Mouse (Mus musculus): Measurements from ENCODE around the gene Sult3a1.
"Not testable (repeated sequence)": the region's sequence is repeated elsewhere in the genome, so short reads cannot be mapped to it uniquely, and the experiment has no call there.

Sult3a1 gene

GRCm38 (mm10) chr10:33857421-33857820 is at the start of gene Sult3a1:
TSS of gene Sult3a1 (plus strand) at chr10:33857721.
- no peak for DNase-seq (ENCODE audit: low spot score)

GRCm38 (mm10) chr10:33811807-33812206 is 45.7 kb upstream of the Sult3a1 start:
- DNase-seq (ENCODE audit: low spot score): no peak

GRCm38 (mm10) chr10:33814266-33814665 is 43.3 kb upstream of the Sult3a1 start:
- no peak for DNase-seq (ENCODE audit: low spot score)

DNA sequence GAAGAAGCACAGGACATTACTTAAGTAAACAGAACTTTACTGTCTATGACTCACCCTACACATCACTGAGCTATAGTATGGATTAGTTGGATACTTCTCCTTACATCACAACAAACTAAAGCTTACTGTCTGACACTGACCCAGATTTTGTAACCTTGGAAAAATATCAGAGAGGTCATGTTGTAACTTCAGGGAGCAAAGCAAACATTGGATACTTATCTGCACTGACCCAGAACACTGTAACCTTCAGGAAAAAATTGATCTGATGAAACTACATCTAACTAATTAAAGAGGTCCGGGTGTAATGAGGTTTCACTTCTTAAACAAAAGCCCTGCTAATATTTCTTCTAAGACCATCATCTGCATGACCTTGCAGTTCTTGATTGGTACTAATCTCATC is 40.6 kb upstream of the Sult3a1 start:
- DNase-seq (ENCODE audit: low spot score): no peak

DNA sequence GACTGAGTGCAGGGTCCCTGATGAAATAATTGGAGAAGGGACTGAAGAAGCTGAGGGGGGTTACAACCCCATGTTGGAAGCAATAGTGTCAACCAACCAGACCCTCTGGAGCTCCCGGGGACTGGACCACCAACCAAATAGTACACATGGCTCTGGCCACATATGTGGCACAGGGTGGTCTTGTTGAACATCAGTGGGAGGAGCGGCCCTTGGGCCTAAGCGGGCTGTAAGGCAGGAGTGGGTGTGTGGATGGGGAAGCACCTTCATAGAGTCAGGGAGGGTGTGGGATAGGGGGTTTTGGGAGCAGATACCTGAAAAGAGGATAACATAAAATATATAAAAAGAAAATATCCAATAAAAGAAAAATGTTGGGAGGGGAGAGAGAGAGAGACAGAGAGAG is 36.6 kb upstream of the Sult3a1 start:
- DNase-seq (ENCODE audit: low spot score): no peak

GRCm38 (mm10) chr10:33865994-33866393 is 8.5 kb downstream of the Sult3a1 start:
- no peak for DNase-seq (ENCODE audit: low spot score)

GRCm38 (mm10) chr10:33870441-33870840 is 12.9 kb downstream of the Sult3a1 start:
- DNase-seq (ENCODE audit: low spot score): no peak

DNA sequence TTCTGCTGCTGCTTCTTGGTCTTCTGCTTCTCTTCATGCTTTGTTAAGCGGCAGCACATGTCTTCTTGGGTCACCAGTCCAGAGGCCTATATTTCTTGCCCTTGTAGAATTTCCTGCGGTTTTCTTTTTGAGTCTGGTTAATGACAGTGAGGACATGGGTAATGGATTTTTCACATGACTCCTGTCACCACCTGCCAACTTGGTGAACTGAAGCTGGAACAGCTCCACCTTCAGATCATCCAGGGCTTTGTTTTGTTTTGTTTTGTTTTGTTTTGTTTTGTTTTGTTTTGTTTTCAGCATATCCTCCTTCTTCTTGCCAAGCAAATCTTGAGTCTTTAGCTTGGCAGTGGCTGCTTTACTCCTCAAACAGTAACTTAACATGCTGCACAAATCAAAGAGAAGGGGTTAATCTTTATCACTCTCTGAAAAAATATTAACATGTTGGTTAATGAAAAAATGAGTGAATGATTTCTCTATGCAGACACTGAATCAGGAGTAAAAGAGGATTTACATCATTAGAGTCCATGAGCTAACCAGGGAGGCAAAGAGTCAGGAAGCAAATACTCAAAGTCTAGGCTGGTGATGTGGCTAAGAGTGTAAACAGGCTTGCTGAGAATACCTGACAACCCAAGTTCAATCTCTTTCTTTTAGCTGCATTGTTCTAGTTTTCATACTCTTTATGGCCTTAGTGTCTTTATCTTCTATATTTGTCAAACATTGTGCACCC is 15.3 kb downstream of the Sult3a1 start:
- no peak for DNase-seq (ENCODE audit: low spot score)

DNA sequence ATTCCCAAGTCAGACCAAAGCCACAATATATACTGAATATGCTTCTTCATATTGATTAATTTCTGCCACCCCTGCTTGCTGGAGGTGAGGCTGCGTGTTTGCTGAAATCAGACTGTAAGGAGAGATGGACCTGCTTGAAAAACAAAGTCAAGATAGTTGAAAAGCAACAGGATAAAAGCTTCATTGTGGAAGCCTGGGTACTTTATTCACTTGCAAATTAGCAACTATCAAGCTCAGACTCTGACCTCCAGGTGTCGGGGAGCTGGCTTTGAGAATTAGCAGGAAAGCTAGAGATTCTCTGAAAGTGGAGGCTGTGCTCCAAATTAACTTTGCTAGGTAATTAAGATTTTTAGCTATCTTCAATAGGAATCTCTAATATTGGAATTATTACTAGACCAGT is 24.9 kb downstream of the Sult3a1 start:
- DNase-seq (ENCODE audit: low spot score): not testable (repeated sequence)

GRCm38 (mm10) chr10:33901520-33901919 is 44.0 kb downstream of the Sult3a1 start:
- not testable (repeated sequence) for DNase-seq (ENCODE audit: low spot score)

- DNase-seq (ENCODE audit: low spot score): peak; percentile 60
These were observed 47.3 kb downstream of the Sult3a1 start, which contains the start of gene Rsph4a for GRCm38 (mm10) chr10:33904530-33905481. TSS of gene Rsph4a (plus strand) at chr10:33905111.

DNA sequence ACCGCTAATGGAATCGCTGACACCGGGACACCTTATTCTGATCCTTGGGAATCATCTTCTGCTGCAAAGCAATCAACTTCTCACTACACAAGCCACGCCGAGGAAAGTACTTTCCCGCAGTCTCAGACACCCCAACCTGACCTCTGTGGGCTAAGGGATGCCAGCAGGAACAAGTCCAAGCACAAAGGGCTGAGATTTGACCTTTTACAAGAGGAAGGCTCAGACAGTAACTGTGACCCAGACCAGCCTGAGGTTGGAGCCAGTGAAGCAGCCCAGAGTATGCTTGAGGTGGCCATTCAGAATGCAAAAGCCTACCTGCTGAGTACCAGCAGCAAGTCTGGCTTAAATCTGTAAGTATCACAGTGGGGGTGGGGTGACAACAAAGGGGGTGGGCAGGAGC is 48.0 kb downstream of the Sult3a1 start:
- DNase-seq (ENCODE audit: low spot score): no peak

Measured in testis, postnatal 10 days (tissue).